Mouse (Mus musculus) layer of hippocampus, adult 18-20 months (tissue): ENCODE measurements at regions not wholly inside any gene's neighbourhood (a gene's known extent, or its start where the extent isn't known, plus 50 kb on each side); places are given as distances from the start of the nearest gene placed in this dataset.

ENCODE experiments used
- DNase-seq, 2 experiments: peaks; one replicate each; pipeline ENCODE4 v3.0.0; 2022; ENCODE audit warnings: low spot score in 2 of 2

DNA sequence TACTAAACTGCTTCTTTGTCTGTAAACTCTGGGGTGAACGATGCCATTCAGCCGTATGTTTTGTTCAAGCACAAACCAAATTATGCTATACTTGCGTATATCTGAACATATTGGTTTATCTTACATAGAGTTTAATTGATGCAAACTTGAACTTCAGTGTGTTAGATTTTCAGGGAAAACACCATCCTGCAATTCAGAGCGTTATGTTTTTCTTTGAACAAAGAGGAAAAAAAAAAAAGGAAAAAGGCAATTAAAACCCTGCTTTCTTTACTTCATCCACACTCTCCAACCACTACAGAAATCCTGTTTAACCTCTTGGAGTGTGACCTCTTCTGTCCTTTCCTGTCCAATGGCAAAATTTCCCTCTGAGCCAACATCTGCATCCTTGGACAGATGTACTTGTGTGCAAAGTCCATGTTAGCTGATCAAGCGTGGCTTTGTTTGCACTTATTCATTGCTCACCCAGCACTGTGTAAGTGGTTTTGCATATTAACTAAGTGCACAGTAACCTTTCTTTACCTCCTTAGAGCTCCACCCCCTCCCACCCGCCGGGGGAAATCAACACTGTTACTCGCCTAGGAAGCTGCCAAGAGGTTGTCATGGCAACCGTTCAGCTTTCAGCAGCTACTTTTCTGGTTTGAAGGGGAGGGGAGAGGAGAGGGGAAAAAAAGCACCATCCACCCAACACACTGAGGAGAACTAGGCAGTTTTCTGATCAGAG is 174.4 kb upstream of the Klf12 start:
- DNase-seq, result peak; percentile 82 to 93

DNA sequence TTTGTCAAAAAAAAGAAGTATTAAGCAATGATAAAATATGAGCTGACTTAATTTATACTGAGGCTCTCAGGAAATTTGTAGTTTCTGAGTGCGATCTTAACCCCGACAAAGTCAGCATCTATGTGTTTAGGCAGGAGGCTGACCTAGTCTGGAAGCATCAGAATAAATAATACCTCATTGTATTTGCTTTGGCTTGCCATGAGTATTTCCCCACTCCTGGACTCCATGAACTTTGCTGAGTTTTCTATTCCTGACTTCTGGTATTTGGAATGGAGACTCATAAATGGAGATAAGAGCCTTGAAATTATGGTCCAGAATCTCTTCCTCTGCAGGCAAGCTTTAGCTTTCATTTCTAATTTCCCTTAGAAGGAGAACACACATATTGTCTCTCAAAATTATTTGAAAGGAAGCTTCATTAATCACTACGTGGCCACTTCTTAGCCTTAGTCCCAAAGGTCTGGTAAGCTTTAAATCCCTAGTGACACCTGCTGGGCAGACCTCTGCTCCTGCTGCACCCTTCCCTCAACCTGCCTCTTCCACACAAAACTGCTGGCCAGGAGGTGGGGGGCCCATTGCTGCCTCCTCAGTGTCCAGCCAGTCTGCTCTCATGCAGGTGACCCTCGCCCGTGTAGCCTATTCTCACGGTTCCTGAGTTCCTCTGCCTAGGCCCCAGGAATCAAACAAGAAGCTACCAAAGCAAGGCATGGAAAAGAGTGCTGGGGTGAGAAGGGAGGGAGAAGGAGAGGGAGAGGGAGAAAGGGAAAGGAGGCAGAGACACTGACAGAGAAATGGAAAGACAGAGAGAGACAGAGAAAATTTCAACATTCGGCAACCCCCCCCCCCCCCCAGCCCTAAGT is 173.6 kb upstream of the Klf12 start:
- DNase-seq, result peak in 1 of 2 experiments; percentile 31

GRCm38 (mm10) chr14:100446130-100446529 is 161.7 kb upstream of the Klf12 start:
- no peak for DNase-seq

DNA sequence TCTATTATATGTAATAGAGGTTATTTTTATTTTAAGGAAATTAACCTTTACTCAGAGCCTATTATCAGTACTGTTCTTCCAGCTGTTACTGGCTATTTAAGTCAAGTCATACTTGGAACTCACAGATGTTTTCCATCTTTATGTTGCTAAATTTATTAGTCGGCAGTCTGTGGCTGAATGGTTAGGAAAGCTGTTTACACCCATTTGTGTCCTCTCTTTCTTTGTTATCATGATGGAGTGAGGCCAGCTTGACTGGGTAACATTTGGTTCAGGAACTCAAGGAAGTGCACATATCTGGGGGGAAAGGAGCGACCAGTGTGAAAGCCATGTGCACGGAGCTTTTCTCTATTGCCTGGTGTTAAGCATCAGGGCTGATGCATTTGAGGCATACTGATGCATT is 160.4 kb upstream of the Klf12 start:
- DNase-seq, result no peak

DNA sequence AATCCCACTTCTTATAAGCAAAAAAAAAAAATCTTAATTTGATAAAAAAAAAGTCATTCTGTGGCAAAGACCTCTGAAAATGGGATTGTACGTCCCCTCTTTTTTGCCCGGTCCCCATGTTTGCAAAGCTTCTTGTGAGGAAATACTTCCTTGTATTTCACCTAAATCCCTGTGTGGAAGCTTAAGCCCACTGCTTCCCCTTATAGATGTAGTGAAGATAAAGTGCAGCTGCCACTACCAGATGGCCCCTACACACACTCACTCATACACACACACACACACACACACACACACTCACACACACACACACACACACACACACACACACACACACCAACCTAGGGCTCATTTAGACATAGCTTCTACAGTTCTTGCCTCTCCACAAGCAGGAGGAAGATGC is 159.6 kb upstream of the Klf12 start:
- DNase-seq, result no peak

GRCm38 (mm10) chr14:100437552-100437951 is 153.1 kb upstream of the Klf12 start:
- DNase-seq, result no peak

DNA sequence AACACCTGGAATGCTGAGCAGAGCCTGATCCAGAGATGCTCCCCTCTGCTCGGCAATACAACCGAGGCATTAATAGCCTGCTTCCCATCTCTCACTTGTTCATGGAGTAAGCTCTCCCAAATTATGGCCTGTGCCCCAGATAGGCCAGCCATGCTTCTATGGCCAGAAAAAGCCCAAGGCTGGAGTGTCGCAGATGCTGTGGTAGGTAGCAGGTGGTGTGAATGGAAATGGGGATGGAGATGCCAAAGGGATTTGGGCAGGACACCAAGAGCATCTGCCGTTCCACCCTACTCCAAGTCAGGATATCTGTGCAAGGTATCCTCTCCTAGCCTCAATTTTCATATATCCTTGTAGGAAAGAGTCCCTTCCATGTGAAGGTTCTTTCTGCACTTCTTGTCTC is 145.2 kb upstream of the Klf12 start:
- no peak for DNase-seq

DNA sequence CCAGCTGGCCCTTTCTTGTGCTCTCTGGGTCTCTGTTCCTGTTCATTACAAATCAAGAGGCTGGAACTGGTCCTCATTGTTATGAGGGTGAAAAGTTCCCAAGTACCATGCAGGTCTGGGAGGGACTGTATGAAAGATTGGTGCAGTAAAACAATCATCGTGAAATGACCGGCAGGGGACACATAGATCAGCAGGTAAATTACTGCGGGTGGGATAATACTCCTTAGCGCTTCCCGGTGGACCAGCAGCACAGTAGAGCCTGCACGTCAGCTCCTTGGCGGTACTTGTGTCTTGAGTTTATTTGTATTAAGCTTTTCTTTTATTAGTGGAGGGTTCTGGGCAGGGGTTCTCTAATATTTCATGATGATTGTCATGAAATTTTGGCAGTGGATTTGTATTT is 141.9 kb upstream of the Klf12 start:
- DNase-seq, result no peak

- DNase-seq, result peak; percentile 3 to 8
These were observed 139.3 kb upstream of the Klf12 start for GRCm38 (mm10) chr14:100423790-100424189.

GRCm38 (mm10) chr14:100421666-100422065 is 137.2 kb upstream of the Klf12 start:
- no peak for DNase-seq

- no peak for DNase-seq
These were observed 130.6 kb upstream of the Klf12 start for GRCm38 (mm10) chr14:100415099-100415498.

- no peak for DNase-seq
These were observed 127.7 kb upstream of the Klf12 start for GRCm38 (mm10) chr14:100412211-100412610.

DNA sequence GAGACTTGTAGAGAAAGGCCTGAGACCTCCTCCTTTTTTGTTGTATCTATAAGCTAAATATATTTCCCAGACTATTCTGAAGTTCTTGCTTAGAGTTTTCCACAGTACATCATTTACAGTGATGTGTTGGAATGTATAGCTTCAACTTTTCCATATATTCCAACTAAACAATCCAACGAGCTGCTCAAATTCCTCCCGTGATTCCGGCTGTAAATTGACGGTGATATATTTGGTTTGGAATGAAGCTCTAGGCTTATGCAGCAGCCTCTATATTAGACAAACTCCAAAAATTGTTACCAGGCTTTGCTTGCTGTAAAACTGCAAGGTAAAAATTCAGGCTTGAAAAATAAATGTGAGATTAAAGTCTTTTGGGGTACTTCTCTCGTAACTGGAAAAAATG is 112.7 kb upstream of the Klf12 start:
- DNase-seq, result no peak

GRCm38 (mm10) chr14:100375218-100375983 is 90.9 kb upstream of the Klf12 start:
- DNase-seq, result no peak

GRCm38 (mm10) chr14:100374494-100375217 is 90.2 kb upstream of the Klf12 start:
- DNase-seq, result peak; percentile 48 to 70

GRCm38 (mm10) chr14:100366234-100366864 is 81.9 kb upstream of the Klf12 start:
- DNase-seq, result peak in 1 of 2 experiments; percentile 31

GRCm38 (mm10) chr14:100362786-100363185 is 78.3 kb upstream of the Klf12 start:
- DNase-seq, result no peak

GRCm38 (mm10) chr14:100361346-100362029 is 77.0 kb upstream of the Klf12 start:
- no peak for DNase-seq

DNA sequence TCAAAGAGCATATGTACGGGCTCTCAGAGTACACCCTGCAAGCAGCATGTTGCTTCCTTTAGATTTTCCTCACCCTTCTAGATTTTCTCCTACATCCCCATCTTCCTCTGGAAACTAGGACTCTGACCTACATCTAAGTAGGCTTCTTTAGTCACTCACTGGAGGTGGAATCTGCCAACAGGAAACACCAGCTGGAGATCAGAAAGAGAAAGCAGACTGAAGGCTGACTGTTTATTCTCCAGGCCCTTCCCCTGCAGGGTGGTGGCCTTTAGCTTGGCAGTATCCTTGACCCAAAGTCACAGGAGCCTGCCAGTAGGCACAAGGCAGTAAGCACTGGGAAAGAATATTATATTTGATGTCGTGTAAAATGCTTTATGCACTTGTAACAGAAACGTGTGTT is 75.4 kb upstream of the Klf12 start:
- no peak for DNase-seq

DNA sequence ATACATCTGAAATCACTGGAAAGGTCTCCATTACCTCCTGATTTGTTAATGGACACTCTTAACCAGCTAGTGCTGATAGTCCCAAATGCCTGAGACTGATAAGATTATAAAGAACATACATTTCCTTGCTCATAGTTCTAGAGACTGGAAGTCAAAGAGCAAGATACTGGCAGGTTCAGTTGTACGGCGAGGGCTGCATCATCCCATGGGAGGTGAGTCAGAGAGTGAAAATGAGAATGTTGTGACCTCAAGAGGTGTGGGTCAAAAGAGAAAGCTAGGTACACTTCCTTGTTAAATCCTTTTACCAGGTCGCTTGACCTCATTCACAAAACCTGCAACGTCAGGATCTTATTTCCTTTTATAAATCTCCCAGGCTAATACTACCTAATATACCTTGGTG is 72.7 kb upstream of the Klf12 start:
- DNase-seq, result no peak
